Mouse (Mus musculus) heart, embryonic 15.5 days (tissue): ENCODE measurements around the gene Kremen1. TPM values are rescaled to one million over a fixed set of nuclear protein-coding genes. Genes with fewer than 3 reads are reported as not detected.

Experiments used
- ATAC-seq: fragments of 200-750 bp; cut with Nextera tagmentation; replicated peaks from 2 replicates; pipeline ENCODE4 v1.8.0; 2017; ENCODE audit warnings: low read depth, moderate TSS enrichment; ENCODE audit not compliant: insufficient number of reproducible peaks, insufficient read depth, low FRiP score
- H3K27ac ChIP-seq: fragments of 300-500 bp; sonication (generic); 2 replicates; pipeline ENCODE4 v1.5.1; 2015; ENCODE audit warnings: mild to moderate bottlenecking, inconsistent platforms
- H3K27me3 ChIP-seq: fragments of 300-500 bp; sonication (generic); 2 replicates; pipeline ENCODE4 v1.6.1; 2015; ENCODE audit warnings: inconsistent platforms
- H3K36me3 ChIP-seq: fragments of 300-500 bp; sonication (generic); 2 replicates; pipeline ENCODE4 v1.6.1; 2015; ENCODE audit warnings: mild to moderate bottlenecking, inconsistent platforms
- H3K4me1 ChIP-seq: fragments of 300-500 bp; sonication (generic); replicated peaks from 2 replicates; pipeline ENCODE4 v1.6.1; 2015; ENCODE audit warnings: inconsistent platforms
- H3K4me2 ChIP-seq: fragments of 300-500 bp; sonication (generic); 2 replicates; pipeline ENCODE4 v1.6.1; 2015; ENCODE audit warnings: inconsistent platforms, mild to moderate bottlenecking, moderate library complexity
- H3K4me3 ChIP-seq: fragments of 300-500 bp; sonication (generic); 2 replicates; pipeline ENCODE4 v1.5.1; 2015; ENCODE audit warnings: mild to moderate bottlenecking, inconsistent platforms
- H3K9ac ChIP-seq: fragments of 300-500 bp; sonication (generic); 2 replicates; pipeline ENCODE4 v1.6.1; 2015; ENCODE audit warnings: mild to moderate bottlenecking, inconsistent platforms
- H3K9me3 ChIP-seq: fragments of 300-500 bp; sonication (generic); replicated peaks from 2 replicates; pipeline ENCODE4 v1.6.1; 2016; ENCODE audit warnings: inconsistent platforms
- WGBS: fragments of 180-500 bp; shearing (Covaris S2); methylation state at CpG from one replicate; pipeline ENCODE4 v1.1.7; 2015; ENCODE audit warnings: mixed read lengths; 5-methylcytosine and 5-hydroxymethylcytosine counted together
- polyA plus RNA-seq: library from polyadenylated mRNA; unstranded; fragments of >200 nt; fragmentation: Nextera tagmentation; extraction: Ambion mirVana; gene quantifications from 2 replicates; pipeline ENCODE4 v1.2.1, GENCODE M21; 2015

The Kremen1 gene
- polyA plus RNA-seq, 1 experiment from 2014 or later = 24.0 TPM

- no peak for ATAC-seq
These were observed 100.5 kb downstream of the Kremen1 start for GRCm38 (mm10) chr11:5160722-5161485.

GRCm38 (mm10) chr11:5158056-5158455 lies 103.3 kb downstream of the Kremen1 start:
- Histone ChIP-seq H3K4me3 (no peak overlapping the region), H3K9ac (no peak overlapping the region), H3K27me3 (no peaks in the 10 kb centered on the region), H3K36me3 (no peaks in the 10 kb centered on the region), H3K9me3 (no peaks in the 10 kb centered on the region), H3K27ac (no peak overlapping the region), H3K4me2 (no peak overlapping the region), H3K4me1 (peaks cover 10% of the 10 kb centered on the region)
- ATAC-seq = no peak
- WGBS = 86% methylated on average over 11 of the region's 11 CpGs

More at GRCm38 (mm10) chr11:5160722-5161485, 100.5 kb downstream of the Kremen1 start:
- Histone ChIP-seq H3K27ac (no peak overlapping the region), H3K27me3 (no peaks in the 10 kb centered on the region), H3K9me3 (no peaks in the 10 kb centered on the region), H3K36me3 (no peaks in the 10 kb centered on the region), H3K4me2 (no peak overlapping the region), H3K9ac (no peak overlapping the region), H3K4me1 (peaks cover 24% of the 10 kb centered on the region), H3K4me3 (no peak overlapping the region)
- WGBS = 75% methylated on average over 17 of the region's 17 CpGs

- 41% methylated on average over 10 of the region's 10 CpGs for WGBS
These were observed 106.2 kb downstream of the Kremen1 start for GRCm38 (mm10) chr11:5154961-5155805.

GRCm38 (mm10) chr11:5151680-5152337 lies 109.5 kb downstream of the Kremen1 start, which contains the start of gene Emid1:
Gene Emid1 (minus strand): TSS chr11:5152257.
- Histone ChIP-seq H3K4me3 (peak within 1 kb of the TSS; percentile 60), H3K9me3 (no peaks in the 10 kb centered on the region), H3K27ac (no peak within 1 kb of the TSS), H3K27me3 (peaks cover 11% of the 10 kb centered on the region), H3K9ac (peak within 1 kb of the TSS; percentile 62), H3K4me2 (peak within 1 kb of the TSS; percentile 95), H3K36me3 (no peaks in the 10 kb centered on the region), H3K4me1 (peaks cover 42% of the 10 kb centered on the region)
- WGBS = 2% methylated on average over 49 of the region's 53 CpGs
- ATAC-seq = no peak; the same call in 1 of the 2 replicates

More at GRCm38 (mm10) chr11:5154961-5155805, 106.2 kb downstream of the Kremen1 start:
- no peaks in the 10 kb centered on the region for H3K36me3 ChIP-seq
- peaks cover 9% of the 10 kb centered on the region for H3K27me3 ChIP-seq
- no peak for ATAC-seq
- peaks cover 25% of the 10 kb centered on the region for H3K4me1 ChIP-seq
- no peak overlapping the region for H3K9ac ChIP-seq
- no peak overlapping the region for H3K4me3 ChIP-seq
- H3K4me2 ChIP-seq = no peak overlapping the region
- no peak overlapping the region for H3K27ac ChIP-seq
- no peaks in the 10 kb centered on the region for H3K9me3 ChIP-seq

- H3K36me3 ChIP-seq = no peaks in the 10 kb centered on the region
- H3K9me3 ChIP-seq = no peaks in the 10 kb centered on the region
- H3K4me1 ChIP-seq = peaks cover 42% of the 10 kb centered on the region
- H3K4me2 ChIP-seq = peak overlapping the region; percentile 95
- 59% methylated on average over 4 of the region's 4 CpGs for WGBS
- no peak overlapping the region for H3K27ac ChIP-seq
- no peak overlapping the region for H3K9ac ChIP-seq
- no peak for ATAC-seq
- H3K4me3 ChIP-seq = peak overlapping the region; percentile 60
- H3K27me3 ChIP-seq = peaks cover 11% of the 10 kb centered on the region
These were observed 110.1 kb downstream of the Kremen1 start for GRCm38 (mm10) chr11:5151247-5151630.

- peaks cover 39% of the 10 kb centered on the region for H3K4me1 ChIP-seq
- no peak overlapping the region for H3K9ac ChIP-seq
- no peak for ATAC-seq
- H3K36me3 ChIP-seq = no peaks in the 10 kb centered on the region
- peak overlapping the region; percentile 95 for H3K4me2 ChIP-seq
- 67% methylated on average over 9 of the region's 9 CpGs for WGBS
- no peaks in the 10 kb centered on the region for H3K9me3 ChIP-seq
- no peak overlapping the region for H3K4me3 ChIP-seq
- H3K27me3 ChIP-seq = peaks cover 11% of the 10 kb centered on the region
- no peak overlapping the region for H3K27ac ChIP-seq
These were observed 110.7 kb downstream of the Kremen1 start for GRCm38 (mm10) chr11:5150416-5151246.

GRCm38 (mm10) chr11:5149955-5150354 lies 111.4 kb downstream of the Kremen1 start:
- Histone ChIP-seq H3K27ac (no peak overlapping the region), H3K4me1 (peaks cover 32% of the 10 kb centered on the region), H3K4me2 (no peak overlapping the region), H3K27me3 (peaks cover 11% of the 10 kb centered on the region), H3K9me3 (no peaks in the 10 kb centered on the region), H3K4me3 (no peak overlapping the region), H3K9ac (no peak overlapping the region), H3K36me3 (no peaks in the 10 kb centered on the region)
- WGBS = 74% methylated on average over 9 of the region's 9 CpGs
- no peak for ATAC-seq

- peaks cover 11% of the 10 kb centered on the region for H3K27me3 ChIP-seq
- no peak overlapping the region for H3K9ac ChIP-seq
- WGBS = 15% methylated on average over 7 of the region's 7 CpGs
- H3K36me3 ChIP-seq = no peaks in the 10 kb centered on the region
- H3K4me1 ChIP-seq = peaks cover 32% of the 10 kb centered on the region
- no peaks in the 10 kb centered on the region for H3K9me3 ChIP-seq
- no peak overlapping the region for H3K4me3 ChIP-seq
- H3K4me2 ChIP-seq = peak overlapping the region; percentile 11; the same call in 1 of the 2 replicates
- no peak overlapping the region for H3K27ac ChIP-seq
- ATAC-seq = no peak
These were observed 112.1 kb downstream of the Kremen1 start for GRCm38 (mm10) chr11:5149249-5149648.

GRCm38 (mm10) chr11:5145600-5145999 lies 115.8 kb downstream of the Kremen1 start:
- H3K27me3 ChIP-seq = 0 out of 2 replicates have a peak, but pooled peaks cover 5% of the 10 kb centered on the region
- no peak for ATAC-seq
- H3K27ac ChIP-seq = no peak overlapping the region
- WGBS = 65% methylated on average over 3 of the region's 3 CpGs
- no peaks in the 10 kb centered on the region for H3K9me3 ChIP-seq
- no peak overlapping the region for H3K9ac ChIP-seq
- H3K4me3 ChIP-seq = no peak overlapping the region
- peaks cover 26% of the 10 kb centered on the region for H3K4me1 ChIP-seq
- no peaks in the 10 kb centered on the region for H3K36me3 ChIP-seq
- no peak overlapping the region for H3K4me2 ChIP-seq

- no peaks in the 10 kb centered on the region for H3K27me3 ChIP-seq
- H3K36me3 ChIP-seq = no peaks in the 10 kb centered on the region
- ATAC-seq = no peak
- H3K9ac ChIP-seq = no peak overlapping the region
- no peaks in the 10 kb centered on the region for H3K9me3 ChIP-seq
- H3K4me2 ChIP-seq = no peak overlapping the region
- WGBS = 73% methylated on average over 2 of the region's 2 CpGs
- peaks cover 19% of the 10 kb centered on the region for H3K4me1 ChIP-seq
- H3K4me3 ChIP-seq = no peak overlapping the region
- no peak overlapping the region for H3K27ac ChIP-seq
These were observed 119.4 kb downstream of the Kremen1 start for GRCm38 (mm10) chr11:5141965-5142364.
